Mouse (Mus musculus): Measurements from ENCODE around the gene Tceanc2. TPM values are rescaled to one million over a fixed set of nuclear protein-coding genes. Genes with fewer than 3 reads are reported as not detected.

Gene Tceanc2
- polyA plus RNA-seq, 1 experiment, result 8.9 TPM

- Histone ChIP-seq H3K4me3 (ENCODE audit: insufficient read depth, low read length) (no peak within 1 kb of the TSS), H3K4me1 (ENCODE audit: control insufficient read depth, insufficient read depth, low read length) (no peaks in the 10 kb centered on the region), H3K27ac (ENCODE audit: insufficient read depth, low read length) (no peak within 1 kb of the TSS)
- no peak for TF ChIP-seq POLR2A (IDR thresholded peaks at IDR 0.05; ENCODE audit: extremely low read depth, insufficient read depth, low read length)
- TF ChIP-seq CTCF (IDR thresholded peaks at IDR 0.05; ENCODE audit: extremely low read depth, insufficient read depth, low read length), result no peak
These were observed 30.0 kb upstream of the Tceanc2 start, which contains the start of gene Ldlrad1 for GRCm38 (mm10) chr4:107208880-107209279. Gene Ldlrad1, plus strand, starts transcription at chr4:107209180.

GRCm38 (mm10) chr4:107207016-107207415 lies 28.1 kb upstream of the Tceanc2 start:
- no peak for TF ChIP-seq CTCF (IDR thresholded peaks at IDR 0.05; ENCODE audit: extremely low read depth, insufficient read depth, low read length)
- no peak for TF ChIP-seq POLR2A (IDR thresholded peaks at IDR 0.05; ENCODE audit: extremely low read depth, insufficient read depth, low read length)
- H3K27ac ChIP-seq (ENCODE audit: insufficient read depth, low read length), result no peak overlapping the region
- no peak overlapping the region for H3K4me3 ChIP-seq (ENCODE audit: insufficient read depth, low read length)
- H3K4me1 ChIP-seq (ENCODE audit: control insufficient read depth, insufficient read depth, low read length), result no peaks in the 10 kb centered on the region

- TF ChIP-seq POLR2A (IDR thresholded peaks at IDR 0.05; ENCODE audit: extremely low read depth, insufficient read depth, low read length), result no peak
- no peak for TF ChIP-seq CTCF (IDR thresholded peaks at IDR 0.05; ENCODE audit: extremely low read depth, insufficient read depth, low read length)
- Histone ChIP-seq H3K4me3 (ENCODE audit: insufficient read depth, low read length) (no peak overlapping the region), H3K4me1 (ENCODE audit: control insufficient read depth, insufficient read depth, low read length) (no peaks in the 10 kb centered on the region), H3K27ac (ENCODE audit: insufficient read depth, low read length) (no peak overlapping the region)
These were observed 24.1 kb upstream of the Tceanc2 start for GRCm38 (mm10) chr4:107203001-107203400.

- H3K4me3 ChIP-seq (ENCODE audit: insufficient read depth, low read length), result no peak overlapping the region
- no peak overlapping the region for H3K27ac ChIP-seq (ENCODE audit: insufficient read depth, low read length)
- no peak for TF ChIP-seq POLR2A (IDR thresholded peaks at IDR 0.05; ENCODE audit: extremely low read depth, insufficient read depth, low read length)
- TF ChIP-seq CTCF (IDR thresholded peaks at IDR 0.05; ENCODE audit: extremely low read depth, insufficient read depth, low read length), result no peak
- no peaks in the 10 kb centered on the region for H3K4me1 ChIP-seq (ENCODE audit: control insufficient read depth, insufficient read depth, low read length)
These were observed 22.9 kb upstream of the Tceanc2 start for GRCm38 (mm10) chr4:107201779-107202178.

GRCm38 (mm10) chr4:107198072-107198471 lies 19.2 kb upstream of the Tceanc2 start:
- H3K27ac ChIP-seq (ENCODE audit: insufficient read depth, low read length), result no peak overlapping the region
- no peak for TF ChIP-seq POLR2A (IDR thresholded peaks at IDR 0.05; ENCODE audit: extremely low read depth, insufficient read depth, low read length)
- no peak for TF ChIP-seq CTCF (IDR thresholded peaks at IDR 0.05; ENCODE audit: extremely low read depth, insufficient read depth, low read length)
- H3K4me3 ChIP-seq (ENCODE audit: insufficient read depth, low read length), result no peak overlapping the region
- no peaks in the 10 kb centered on the region for H3K4me1 ChIP-seq (ENCODE audit: control insufficient read depth, insufficient read depth, low read length)

GRCm38 (mm10) chr4:107196454-107196853 lies 17.5 kb upstream of the Tceanc2 start:
- no peak overlapping the region for H3K27ac ChIP-seq (ENCODE audit: insufficient read depth, low read length)
- TF ChIP-seq POLR2A (IDR thresholded peaks at IDR 0.05; ENCODE audit: extremely low read depth, insufficient read depth, low read length) (no peak), CTCF (IDR thresholded peaks at IDR 0.05; ENCODE audit: extremely low read depth, insufficient read depth, low read length) (no peak)
- H3K4me1 ChIP-seq (ENCODE audit: control insufficient read depth, insufficient read depth, low read length), result no peaks in the 10 kb centered on the region
- H3K4me3 ChIP-seq (ENCODE audit: insufficient read depth, low read length), result no peak overlapping the region

- Histone ChIP-seq H3K27ac (ENCODE audit: insufficient read depth, low read length) (no peak overlapping the region), H3K4me1 (ENCODE audit: control insufficient read depth, insufficient read depth, low read length) (no peaks in the 10 kb centered on the region), H3K4me3 (ENCODE audit: insufficient read depth, low read length) (no peak overlapping the region)
- TF ChIP-seq CTCF (IDR thresholded peaks at IDR 0.05; ENCODE audit: extremely low read depth, insufficient read depth, low read length), result no peak
- TF ChIP-seq POLR2A (IDR thresholded peaks at IDR 0.05; ENCODE audit: extremely low read depth, insufficient read depth, low read length), result no peak
These were observed 14.9 kb upstream of the Tceanc2 start for GRCm38 (mm10) chr4:107193841-107194240.

- TF ChIP-seq CTCF (IDR thresholded peaks at IDR 0.05; ENCODE audit: extremely low read depth, insufficient read depth, low read length), result no peak
- Histone ChIP-seq H3K4me1 (ENCODE audit: control insufficient read depth, insufficient read depth, low read length) (peaks cover 3% of the 10 kb centered on the region), H3K4me3 (ENCODE audit: insufficient read depth, low read length) (no peak overlapping the region), H3K27ac (ENCODE audit: insufficient read depth, low read length) (no peak overlapping the region)
These were observed 6.8 kb upstream of the Tceanc2 start for GRCm38 (mm10) chr4:107185703-107186102.

- H3K4me3 ChIP-seq (ENCODE audit: insufficient read depth, low read length), result no peak overlapping the region
- TF ChIP-seq POLR2A (IDR thresholded peaks at IDR 0.05; ENCODE audit: extremely low read depth, insufficient read depth, low read length) (no peak), CTCF (IDR thresholded peaks at IDR 0.05; ENCODE audit: extremely low read depth, insufficient read depth, low read length) (no peak)
- peaks cover 5% of the 10 kb centered on the region for H3K4me1 ChIP-seq (ENCODE audit: control insufficient read depth, insufficient read depth, low read length)
- H3K27ac ChIP-seq (ENCODE audit: insufficient read depth, low read length), result no peak overlapping the region
These were observed 4.3 kb upstream of the Tceanc2 start for GRCm38 (mm10) chr4:107183203-107183602.

- TF ChIP-seq CTCF (IDR thresholded peaks at IDR 0.05; ENCODE audit: extremely low read depth, insufficient read depth, low read length) (no peak), POLR2A (IDR thresholded peaks at IDR 0.05; ENCODE audit: extremely low read depth, insufficient read depth, low read length) (no peak)
- Histone ChIP-seq H3K4me1 (ENCODE audit: control insufficient read depth, insufficient read depth, low read length) (peaks cover 5% of the 10 kb centered on the region), H3K27ac (ENCODE audit: insufficient read depth, low read length) (no peak overlapping the region), H3K4me3 (ENCODE audit: insufficient read depth, low read length) (no peak overlapping the region)
These were observed 3.9 kb upstream of the Tceanc2 start for GRCm38 (mm10) chr4:107182796-107183195.
